Mouse (Mus musculus) splenic B cell, adult 2 months (primary cell): ENCODE results near the gene Mybphl.
A peak's percentile ranks its signal among the peaks of the same experiment; 100 is the strongest.

Experiments
- DNase-seq: peaks from one replicate; pipeline ENCODE4 v3.0.0-alpha.2; 2011; ENCODE audit warnings: low read depth, low spot score
- H3K27me3 ChIP-seq: 2 replicates; pipeline ENCODE4 v1.6.1; 2012; ENCODE audit warnings: mild to moderate bottlenecking, low read length, moderate library complexity, mixed read lengths; ENCODE audit not compliant: control insufficient read depth, poor library complexity, insufficient read depth, severe bottlenecking
- H3K36me3 ChIP-seq: 2 replicates; pipeline ENCODE4 v1.6.1; 2012; ENCODE audit warnings: mild to moderate bottlenecking, low read length, moderate library complexity, mixed read lengths; ENCODE audit not compliant: control insufficient read depth, poor library complexity, insufficient read depth, severe bottlenecking

Mybphl gene

DNA sequence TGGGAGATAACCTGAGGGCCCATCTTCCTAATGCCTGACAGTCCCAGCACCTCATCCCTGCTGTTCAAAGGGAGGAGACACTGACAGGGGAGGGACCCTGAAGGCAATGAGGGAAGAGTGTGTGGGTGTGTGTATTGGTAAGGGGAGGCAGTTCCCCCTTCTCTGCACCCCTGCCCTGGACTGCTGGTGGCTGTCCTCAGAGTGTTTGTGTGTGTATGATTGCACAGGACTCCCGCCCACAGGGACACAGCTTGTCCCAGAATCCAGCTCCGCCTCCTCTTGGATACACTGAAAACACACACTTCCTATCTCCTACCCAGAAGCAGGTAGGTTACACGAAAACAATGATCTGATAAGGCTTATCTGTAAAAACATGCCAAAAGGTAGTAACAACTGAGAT is 9.5 kb upstream of the Mybphl start:
- Histone ChIP-seq H3K27me3 (no peaks in the 10 kb centered on the region), H3K36me3 (no peaks in the 10 kb centered on the region)
- no peak for DNase-seq

DNA sequence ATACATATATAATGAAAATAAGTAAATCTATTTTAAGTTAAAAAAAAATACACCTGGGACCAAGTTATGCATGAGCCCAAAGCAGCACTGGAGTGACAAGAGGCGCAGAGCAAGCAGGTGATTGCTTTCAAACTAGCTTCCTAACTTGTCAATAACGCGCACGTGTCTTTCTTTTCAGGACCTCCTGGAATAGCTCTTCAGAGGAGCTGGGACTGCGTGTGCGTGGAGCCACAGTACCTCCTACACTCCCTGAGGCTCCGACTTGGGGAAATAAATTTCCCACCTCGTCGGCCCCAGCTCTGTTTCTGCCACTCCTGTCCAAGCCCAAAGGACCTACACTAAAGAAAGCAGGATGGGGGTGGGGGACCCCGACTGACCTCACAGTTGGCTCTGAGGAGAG is 7.7 kb upstream of the Mybphl start:
- DNase-seq: no peak
- no peaks in the 10 kb centered on the region for H3K27me3 ChIP-seq
- no peaks in the 10 kb centered on the region for H3K36me3 ChIP-seq

DNA sequence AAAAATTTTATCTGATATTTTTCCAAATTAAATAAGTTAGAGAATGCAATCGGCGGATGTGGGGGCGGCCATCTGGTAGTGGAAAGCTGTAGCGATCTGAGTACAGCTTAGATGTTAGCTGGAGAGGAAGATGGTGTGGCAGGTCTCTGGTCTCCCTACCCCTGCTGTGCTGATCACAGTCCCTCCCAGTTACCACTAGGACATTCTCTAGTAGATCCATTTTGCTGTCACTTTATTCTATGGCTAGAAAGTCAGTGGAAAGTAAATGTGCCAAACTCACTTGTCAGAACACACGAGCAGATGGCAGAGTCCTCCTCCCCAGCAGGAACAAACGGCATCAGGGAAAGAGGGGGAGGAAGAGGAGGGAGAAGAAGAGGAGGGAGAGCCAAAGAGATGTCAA is 6.3 kb upstream of the Mybphl start:
- Histone ChIP-seq H3K27me3 (no peaks in the 10 kb centered on the region), H3K36me3 (no peaks in the 10 kb centered on the region)
- DNase-seq: no peak

- Histone ChIP-seq H3K36me3 (no peaks in the 10 kb centered on the region), H3K27me3 (no peaks in the 10 kb centered on the region)
- no peak for DNase-seq
Measured at GRCm38 (mm10) chr3:108360894-108361293, 3.8 kb upstream of the Mybphl start.

DNA sequence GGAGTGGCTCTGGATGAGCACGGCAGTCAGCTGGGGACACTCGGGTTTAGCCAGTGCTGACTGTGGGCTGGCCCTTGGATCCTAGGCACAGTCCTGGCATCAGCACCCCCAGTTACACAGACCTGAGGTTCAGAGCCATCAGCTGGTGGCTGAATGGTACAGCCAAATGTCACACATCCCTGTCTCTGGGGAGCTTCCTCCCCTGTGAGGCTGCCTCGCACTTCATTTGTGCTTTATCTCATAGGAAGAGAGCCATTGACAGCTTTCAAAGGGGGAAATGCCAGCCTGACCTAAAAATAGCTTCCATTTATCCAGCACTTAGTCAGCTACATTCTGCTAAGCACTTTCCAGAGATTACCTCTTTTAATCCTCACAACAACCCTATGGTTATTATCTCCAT is 1.1 kb upstream of the Mybphl start:
- Histone ChIP-seq H3K36me3 (no peaks in the 10 kb centered on the region), H3K27me3 (no peaks in the 10 kb centered on the region)
- DNase-seq: no peak

DNA sequence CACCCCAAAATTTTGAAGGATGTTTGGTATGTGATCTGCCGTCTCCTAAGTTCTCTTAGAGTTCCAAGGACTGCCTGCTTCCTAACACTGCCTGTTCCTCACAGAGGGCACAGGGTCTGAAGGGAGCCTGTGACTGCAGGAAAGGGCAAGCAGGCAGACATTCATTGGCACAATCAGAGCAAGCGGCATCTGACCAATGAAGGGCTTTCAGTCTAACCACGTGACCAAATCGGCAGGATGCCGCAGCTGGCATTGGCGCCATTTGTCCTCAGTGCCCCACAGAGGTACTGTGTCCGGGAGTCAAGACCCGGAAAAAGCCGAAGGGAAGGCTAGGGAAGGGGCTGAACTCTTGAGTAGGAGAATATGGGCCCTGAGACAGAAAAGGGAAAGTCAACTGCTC is 2.5 kb downstream of the Mybphl start:
- Histone ChIP-seq H3K27me3 (no peaks in the 10 kb centered on the region), H3K36me3 (no peaks in the 10 kb centered on the region)
- DNase-seq: no peak

- no peak for DNase-seq
- Histone ChIP-seq H3K36me3 (no peaks in the 10 kb centered on the region), H3K27me3 (no peaks in the 10 kb centered on the region)
Measured at GRCm38 (mm10) chr3:108367828-108368227, 3.1 kb downstream of the Mybphl start.

DNA sequence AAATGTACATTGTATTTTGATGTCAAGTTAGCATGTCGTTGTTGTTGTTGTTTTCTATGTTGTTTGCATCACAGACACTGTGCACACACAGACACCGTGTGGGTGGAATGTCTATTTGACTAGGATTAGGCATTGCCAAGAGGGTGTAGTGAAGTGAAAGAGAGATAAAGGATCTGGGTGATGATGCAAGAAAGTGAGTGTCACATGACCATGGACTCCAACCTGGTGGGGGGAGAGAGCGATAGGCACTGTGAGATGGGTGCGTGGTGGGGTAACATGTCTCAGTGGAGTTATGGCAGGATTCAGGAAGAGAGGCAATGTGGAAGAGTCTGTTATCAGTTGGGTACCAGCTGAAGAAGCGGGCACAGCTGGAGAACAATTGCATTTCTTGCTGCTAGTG is 4.0 kb downstream of the Mybphl start:
- no peaks in the 10 kb centered on the region for H3K36me3 ChIP-seq
- no peak for DNase-seq
- no peaks in the 10 kb centered on the region for H3K27me3 ChIP-seq

- Histone ChIP-seq H3K27me3 (no peaks in the 10 kb centered on the region), H3K36me3 (no peaks in the 10 kb centered on the region)
- DNase-seq: no peak
Measured at GRCm38 (mm10) chr3:108372274-108372673, 7.6 kb downstream of the Mybphl start.

DNA sequence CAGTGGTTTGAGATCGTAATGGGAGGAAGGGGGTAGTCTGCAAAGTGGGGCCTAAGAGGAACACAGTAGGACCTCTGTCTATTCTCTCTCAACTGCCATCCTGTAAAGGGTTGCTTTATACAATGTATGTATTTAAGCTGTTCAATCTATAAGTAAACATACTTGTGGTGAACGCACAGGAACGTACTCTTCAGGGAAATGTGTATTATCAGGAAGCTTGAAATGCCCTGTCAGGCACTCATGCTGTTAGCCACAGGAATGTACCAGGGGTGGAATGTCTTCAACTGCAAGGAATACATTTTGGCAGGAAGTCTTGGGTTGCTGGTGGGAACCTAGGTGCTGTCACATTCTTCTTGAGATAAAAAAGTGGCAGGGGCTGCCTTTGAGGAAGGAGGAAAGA is 8.0 kb downstream of the Mybphl start:
- Histone ChIP-seq H3K36me3 (no peaks in the 10 kb centered on the region), H3K27me3 (no peaks in the 10 kb centered on the region)
- no peak for DNase-seq

DNA sequence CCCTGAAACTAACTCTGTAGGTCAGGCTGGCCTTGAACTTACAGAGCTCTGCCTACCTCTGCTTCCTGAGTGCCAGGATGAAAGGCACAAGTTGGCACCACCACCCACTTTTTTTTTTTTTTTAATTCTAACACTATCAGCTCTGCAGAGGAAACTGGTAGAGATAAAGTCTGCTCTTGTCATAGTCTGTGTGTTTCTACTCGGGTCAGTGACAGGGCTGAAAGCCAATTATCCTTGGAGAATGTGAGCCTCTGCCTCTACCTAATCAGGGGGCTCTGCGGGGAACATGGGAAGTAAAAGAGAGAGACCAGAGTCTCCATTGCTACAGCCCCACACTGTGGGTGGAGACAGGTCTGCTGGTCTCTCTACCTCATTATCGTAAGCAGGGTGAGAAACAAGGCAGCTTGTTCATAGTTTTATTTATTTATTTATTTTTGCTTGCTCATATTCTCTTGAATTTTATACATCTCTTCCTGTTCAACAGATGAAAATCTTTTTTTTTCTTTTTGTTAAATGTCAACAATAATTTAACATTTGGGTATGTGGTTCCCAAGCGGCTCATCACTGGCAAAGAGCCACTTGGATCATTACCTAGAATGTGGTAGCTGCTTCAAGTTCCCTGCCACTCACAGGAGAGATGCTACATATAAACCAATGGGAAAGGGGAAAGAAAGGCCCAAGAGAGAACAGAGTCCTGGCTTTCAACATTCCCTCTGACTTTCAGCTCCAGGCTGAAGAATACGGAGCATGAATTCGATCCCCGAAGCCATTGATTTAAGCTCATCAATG is 14.4 kb downstream of the Mybphl start:
- Histone ChIP-seq H3K36me3 (no peaks in the 10 kb centered on the region), H3K27me3 (no peaks in the 10 kb centered on the region)
- DNase-seq: no peak

GRCm38 (mm10) chr3:108380695-108381094 is 16.0 kb downstream of the Mybphl start:
- Histone ChIP-seq H3K27me3 (no peaks in the 10 kb centered on the region), H3K36me3 (no peaks in the 10 kb centered on the region)
- peak; percentile 45 for DNase-seq

GRCm38 (mm10) chr3:108381945-108382875 is 17.5 kb downstream of the Mybphl start:
- no peaks in the 10 kb centered on the region for H3K27me3 ChIP-seq
- DNase-seq: peak; percentile 28
- no peaks in the 10 kb centered on the region for H3K36me3 ChIP-seq

GRCm38 (mm10) chr3:108383485-108384354 is 19.0 kb downstream of the Mybphl start, which contains the start of gene Psrc1:
Gene Psrc1, plus strand, starts transcription at chr3:108383839.
- H3K36me3 ChIP-seq: no peaks in the 10 kb centered on the region
- no peaks in the 10 kb centered on the region for H3K27me3 ChIP-seq
- peak; percentile 41 for DNase-seq
